Mouse (Mus musculus) stomach, embryonic 14.5 days (tissue): ENCODE results near the gene Blzf1. TPM values are rescaled to one million over a fixed set of nuclear protein-coding genes. Genes with fewer than 3 reads are reported as not detected.

Experiments used
- ATAC-seq: fragments of 200-750 bp; cut with Nextera tagmentation; 2 replicates; pipeline ENCODE4 v1.8.0; 2017; ENCODE audit warnings: low read depth, moderate TSS enrichment; ENCODE audit not compliant: insufficient number of reproducible peaks, insufficient read depth, low FRiP score
- H3K27ac ChIP-seq: fragments of 300-500 bp; sonication (generic); 2 replicates; pipeline ENCODE4 v1.5.1; 2014; ENCODE audit warnings: mild to moderate bottlenecking, low read length, moderate library complexity, mixed read lengths
- H3K27me3 ChIP-seq: fragments of 300-500 bp; sonication (generic); 2 replicates; pipeline ENCODE4 v1.6.1; 2014; ENCODE audit warnings: low read length, control low read depth, mixed read lengths; ENCODE audit not compliant: control insufficient read depth, insufficient read depth
- H3K36me3 ChIP-seq: fragments of 300-500 bp; sonication (generic); 2 replicates; pipeline ENCODE4 v1.6.1; 2014; ENCODE audit warnings: mild to moderate bottlenecking, control low read depth, low read length, moderate library complexity, mixed read lengths; ENCODE audit not compliant: control insufficient read depth, insufficient read depth
- H3K4me1 ChIP-seq: fragments of 300-500 bp; sonication (generic); 2 replicates; pipeline ENCODE4 v1.6.1; 2014; ENCODE audit warnings: low read length, control low read depth, mixed read lengths; ENCODE audit not compliant: control insufficient read depth, insufficient read depth
- H3K4me2 ChIP-seq: fragments of 300-500 bp; sonication (generic); replicated peaks from 2 replicates; pipeline ENCODE4 v1.6.1; 2014; ENCODE audit warnings: low read depth, low read length, control low read depth
- H3K4me3 ChIP-seq: fragments of 300-500 bp; sonication (generic); 2 replicates; pipeline ENCODE4 v1.5.1; 2014; ENCODE audit warnings: low read depth, low read length, control low read depth
- H3K9ac ChIP-seq: fragments of 300-500 bp; sonication (generic); replicated peaks from 2 replicates; pipeline ENCODE4 v1.6.1; 2014; ENCODE audit warnings: low read depth, mild to moderate bottlenecking, control low read depth, low read length, moderate library complexity, mixed read lengths
- H3K9me3 ChIP-seq: fragments of 300-500 bp; sonication (generic); 2 replicates; pipeline ENCODE4 v1.6.1; 2016; ENCODE audit warnings: low read depth, low read length, control low read depth; ENCODE audit not compliant: control insufficient read depth
- WGBS: fragments of 180-500 bp; shearing (Covaris S2); extraction: QIAGEN DNeasy Blood & Tissue Kit; methylation state at CpG from one replicate; pipeline ENCODE4 v1.1.7; 2014; 5-methylcytosine and 5-hydroxymethylcytosine counted together
- polyA plus RNA-seq: library from polyadenylated mRNA; unstranded; fragments of >200 nt; fragmentation: Nextera tagmentation; extraction: Ambion mirVana; gene quantifications from 2 replicates; pipeline ENCODE4 v1.2.1, GENCODE M21; 2014

The Blzf1 gene
- polyA plus RNA-seq, 1 experiment from 2014 or later: 25.6 TPM

- H3K27ac ChIP-seq: no peak overlapping the region
- peak overlapping the region; percentile 43; the same call in 1 of the 2 replicates for H3K4me2 ChIP-seq
- 49% methylated on average over 8 of the region's 8 CpGs for WGBS
- no peak overlapping the region for H3K9ac ChIP-seq
- peaks cover 11% of the 10 kb centered on the region for H3K4me1 ChIP-seq
- H3K27me3 ChIP-seq: no peaks in the 10 kb centered on the region
- H3K4me3 ChIP-seq: no peak overlapping the region
- no peaks in the 10 kb centered on the region for H3K9me3 ChIP-seq
- ATAC-seq: no peak
- no peaks in the 10 kb centered on the region for H3K36me3 ChIP-seq
These were observed 59.8 kb downstream of the Blzf1 start for GRCm38 (mm10) chr1:164247442-164247841.

- no peak for ATAC-seq
- no peak overlapping the region for H3K4me2 ChIP-seq
- WGBS: 48% methylated on average over 8 of the region's 8 CpGs
- H3K27me3 ChIP-seq: no peaks in the 10 kb centered on the region
- H3K4me1 ChIP-seq: peaks cover 1% of the 10 kb centered on the region
- no peak overlapping the region for H3K9ac ChIP-seq
- no peaks in the 10 kb centered on the region for H3K9me3 ChIP-seq
- H3K4me3 ChIP-seq: no peak overlapping the region
- no peaks in the 10 kb centered on the region for H3K36me3 ChIP-seq
- H3K27ac ChIP-seq: no peak overlapping the region
These were observed 64.5 kb downstream of the Blzf1 start for GRCm38 (mm10) chr1:164242809-164243208.

- Histone ChIP-seq H3K27ac (no peak overlapping the region), H3K4me2 (no peak overlapping the region), H3K36me3 (no peaks in the 10 kb centered on the region), H3K4me3 (no peak overlapping the region), H3K27me3 (no peaks in the 10 kb centered on the region), H3K4me1 (no peaks in the 10 kb centered on the region), H3K9ac (no peak overlapping the region), H3K9me3 (no peaks in the 10 kb centered on the region)
- no peak for ATAC-seq
- 82% methylated on average over 2 of the region's 2 CpGs for WGBS
These were observed 65.8 kb downstream of the Blzf1 start for GRCm38 (mm10) chr1:164241494-164241893.

Other genes with a start within 250 kb of the Blzf1 start
- gene Sell, start 245.5 kb downstream of the Blzf1 start, polyA plus RNA-seq: 0.41 and 0.63 TPM in 2 replicates
- gene Selp, start 192.2 kb downstream of the Blzf1 start, polyA plus RNA-seq: not detected in 2 replicates
- gene F5, start 155.7 kb downstream of the Blzf1 start, polyA plus RNA-seq: 0.54 and 0.70 TPM in 2 replicates
- gene Slc19a2, start 58.4 kb downstream of the Blzf1 start, polyA plus RNA-seq: 13.8 and 14.2 TPM in 2 replicates
- gene Ccdc181, start 31.9 kb downstream of the Blzf1 start, polyA plus RNA-seq: 11.8 and 12.2 TPM in 2 replicates
- gene Nme7, start 3.4 kb downstream of the Blzf1 start, polyA plus RNA-seq: 34.7 and 36.9 TPM in 2 replicates
- gene Atp1b1, start 150.9 kb upstream of the Blzf1 start, polyA plus RNA-seq: 76.9 and 93.2 TPM in 2 replicates